Mouse (Mus musculus): Measurements from ENCODE around the gene Six1.

- TF ChIP-seq CTCF (conservative IDR thresholded peaks at IDR 0.05; ENCODE audit: insufficient read depth, insufficient read length, low read depth, low read length) (no peak), POLR2A (IDR thresholded peaks at IDR 0.05; ENCODE audit: low read depth, low read length) (no peak)
These were observed 11.3 kb downstream of the Six1 start for GRCm38 (mm10) chr12:73042406-73042805.

All from kidney, adult 2 months (tissue).